Mouse (Mus musculus) heart, postnatal 14 days (tissue): ENCODE results near the gene Pomgnt1. TPM values are rescaled to one million over a fixed set of nuclear protein-coding genes. Genes with fewer than 3 reads are reported as not detected.

Source experiments
- DNase-seq, 2 experiments: peaks; one replicate each; pipeline ENCODE4 v3.0.0; 2021 to 2022
- intact Hi-C: fragments of 180-260 bp; cut with DNase I; formaldehyde crosslinking; loops from one replicate; pipeline ENCODE4 v1.15.1; 2025
- long read RNA-seq, 2 experiments: library from polyadenylated mRNA; stranded (forward); transcript quantifications; one replicate each; pipeline ENCODE4 v2.0.0; 2021
- total RNA-seq, 2 experiments: library from RNA; stranded (reverse); gene quantifications; 2 replicates each; pipeline ENCODE4 v1.2.3; 2021

Pomgnt1 gene
- total RNA-seq, result 10 to 100 TPM; 69.3 to 74.1 TPM
- long read RNA-seq, experiment 1, transcript Pomgnt1-203 (22 exons, 2,719 nt), result major isoform, 280 of 312 reads
- long read RNA-seq, experiment 1, partial matches to known transcripts, result 15 of 312 reads
- long read RNA-seq, experiment 1, other reads (novel, unspliced or antisense), result 17 of 312 reads
- long read RNA-seq, experiment 2, transcript Pomgnt1-203 (22 exons, 2,719 nt), result major isoform, 257 of 287 reads
- long read RNA-seq, experiment 2, partial matches to known transcripts, result 13 of 287 reads
- long read RNA-seq, experiment 2, other reads (novel, unspliced or antisense), result 16 of 287 reads

GRCm38 (mm10) chr4:116123602-116124519 is at the start of gene Pomgnt1, which contains the start of gene Rad54l:
Gene Pomgnt1, plus strand, starts transcription at chr4:116123840.
Gene Rad54l, minus strand, starts transcription at chr4:116123690.
- intact Hi-C loops, result no loop called here
- peak; percentile 80 to 84 for DNase-seq

GRCm38 (mm10) chr4:116074145-116074675 is 49.4 kb upstream of the Pomgnt1 start:
- intact Hi-C loops, result no loop called here
- no peak for DNase-seq

GRCm38 (mm10) chr4:116074861-116075620 is 48.6 kb upstream of the Pomgnt1 start, which contains the start of the genes Uqcrh and Lrrc41:
Gene Uqcrh, minus strand, starts transcription at chr4:116075071.
Gene Lrrc41, plus strand, starts transcription at chr4:116075269.
- DNase-seq, result peak; percentile 96
- intact Hi-C loops, result no loop called here

- intact Hi-C loops, result no loop called here
- peak; percentile 77 to 83 for DNase-seq
Observed at GRCm38 (mm10) chr4:116075631-116076368, 47.8 kb upstream of the Pomgnt1 start.

- intact Hi-C loops, result no loop called here
Observed at GRCm38 (mm10) chr4:116076369-116077231, 47.0 kb upstream of the Pomgnt1 start.

GRCm38 (mm10) chr4:116077240-116078095 is 46.2 kb upstream of the Pomgnt1 start:
- intact Hi-C loops, result no loop called here
- peak in 1 of 2 experiments; percentile 17 for DNase-seq

More at GRCm38 (mm10) chr4:116076369-116077231, 47.0 kb upstream of the Pomgnt1 start:
- DNase-seq, result peak; percentile 53

GRCm38 (mm10) chr4:116088510-116089249 is 35.0 kb upstream of the Pomgnt1 start:
- intact Hi-C loops, result no loop called here
- DNase-seq, result no peak

- intact Hi-C loops, result no loop called here
- DNase-seq, result no peak
Observed at GRCm38 (mm10) chr4:116096291-116096690, 27.3 kb upstream of the Pomgnt1 start.

- intact Hi-C loops, result no loop called here
- no peak for DNase-seq
Observed at GRCm38 (mm10) chr4:116097211-116097610, 26.4 kb upstream of the Pomgnt1 start.

- DNase-seq, result no peak
- intact Hi-C loops, result no loop called here
Observed at GRCm38 (mm10) chr4:116100959-116101358, 22.7 kb upstream of the Pomgnt1 start.

GRCm38 (mm10) chr4:116105278-116105677 is 18.4 kb upstream of the Pomgnt1 start:
- DNase-seq, result no peak
- intact Hi-C loops, result no loop called here

GRCm38 (mm10) chr4:116110695-116111094 is 12.9 kb upstream of the Pomgnt1 start:
- no peak for DNase-seq
- intact Hi-C loops, result no loop called here

GRCm38 (mm10) chr4:116111486-116111885 is 12.2 kb upstream of the Pomgnt1 start:
- DNase-seq, result no peak
- intact Hi-C loops, result no loop called here

GRCm38 (mm10) chr4:116122762-116123161 is 878 bp upstream of the Pomgnt1 start:
- DNase-seq, result no peak
- intact Hi-C loops, result no loop called here

- DNase-seq, result no peak
Observed at GRCm38 (mm10) chr4:116125803-116126386, 2.3 kb downstream of the Pomgnt1 start.

GRCm38 (mm10) chr4:116127956-116128355 is 4.3 kb downstream of the Pomgnt1 start:
- no peak for DNase-seq
- intact Hi-C loops, result no loop called here

More at GRCm38 (mm10) chr4:116125803-116126386, 2.3 kb downstream of the Pomgnt1 start:
- intact Hi-C loops, result no loop called here
